Mouse (Mus musculus): ENCODE results near the gene Myh7. TPM values are rescaled to one million over a fixed set of nuclear protein-coding genes. Genes with fewer than 3 reads are reported as not detected.
"Not testable (repeated sequence)": the region's sequence is repeated elsewhere in the genome, so short reads cannot be mapped to it uniquely, and the experiment has no call there.

Myh7 gene
- total and polyA plus RNA-seq, 3 experiments: 0.08 TPM; not detected in 2

DNA sequence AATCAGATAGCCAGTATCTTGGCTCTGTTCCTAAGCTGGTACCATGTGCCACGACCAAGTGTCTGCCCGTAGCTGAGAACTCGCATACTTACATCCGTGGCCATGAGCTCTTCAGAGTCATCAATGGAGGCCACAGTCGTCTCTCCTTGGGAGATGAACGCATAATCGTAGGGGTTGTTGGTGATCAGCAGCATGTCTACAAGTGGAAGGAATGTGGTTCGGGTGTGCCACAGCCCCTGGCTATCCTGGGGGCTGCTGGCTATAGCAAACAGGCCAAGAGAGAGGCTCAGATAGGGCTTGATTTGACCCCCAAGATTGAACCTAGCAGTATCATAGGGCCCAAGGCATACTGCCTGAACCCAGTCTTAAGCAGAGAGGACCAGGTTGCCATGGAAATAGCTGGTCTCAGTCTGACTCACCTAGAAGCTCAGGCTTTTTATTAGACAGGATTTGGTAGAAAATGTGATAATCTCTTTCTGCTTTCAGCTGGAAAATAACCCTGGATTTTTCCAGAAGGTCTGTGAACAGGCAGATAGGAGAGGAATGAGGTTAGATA, 4.5 kb downstream of the Myh7 start:
- Histone ChIP-seq H3K4me1 (ENCODE audit: control insufficient read depth in 1 of 2, insufficient read depth in 2 of 2) (no peaks in the 10 kb centered on the region), H3K27me3 (replicated peaks) (peaks cover 86% of the 10 kb centered on the region), H3K9me3 (replicated peaks; ENCODE audit: low read length) (no peaks in the 10 kb centered on the region), H3K36me3 (replicated peaks in 1 of 2; ENCODE audit: control insufficient read depth in 1 of 2, insufficient read depth in 1 of 2, low read length in 1 of 2) (no peaks in the 10 kb centered on the region), H3K79me2 (replicated peaks; ENCODE audit: control insufficient read depth, extremely low read depth, insufficient read depth, poor library complexity, severe bottlenecking) (no peaks in the 10 kb centered on the region), H3K4me2 (ENCODE audit: insufficient read depth, low read depth, poor library complexity, severe bottlenecking) (no peak overlapping the region), H3K4me3 (replicated peaks in 1 of 3; ENCODE audit: low read depth in 2 of 3, low read length in 2 of 3, poor library complexity in 1 of 3) (no peak overlapping the region), H3K27ac (ENCODE audit: insufficient read depth, low read depth) (no peak overlapping the region), H3K9ac (ENCODE audit: insufficient read depth, low read depth) (no peak overlapping the region)
- in situ Hi-C loops (cut with MboI; ENCODE audit: low pct_ligation_motif_present, low pct_unique_long_range_greater_than_20kb, low sequenced_read_pairs): no loop called here
- no peak for DNase-seq (ENCODE audit: extremely low read depth)
- no peak for TF ChIP-seq MAFK (IDR thresholded peaks at IDR 0.05; ENCODE audit: insufficient replicate concordance, low read length)
- TF ChIP-seq ELF1 (IDR thresholded peaks at IDR 0.05; ENCODE audit: low read depth, low read length): no peak
- no peak for TF ChIP-seq KAT2A (IDR thresholded peaks at IDR 0.05; ENCODE audit: insufficient replicate concordance, low read length)
- TF ChIP-seq MYC (IDR thresholded peaks at IDR 0.05; ENCODE audit: low read depth, low read length): no peak
- no peak for TF ChIP-seq ETS1 (conservative IDR thresholded peaks at IDR 0.05; ENCODE audit: low read depth, low read length)
- TF ChIP-seq JUND (conservative IDR thresholded peaks at IDR 0.05; ENCODE audit: low read depth, low read length): no peak
- no peak for TF ChIP-seq JUN (IDR thresholded peaks at IDR 0.05; ENCODE audit: insufficient read depth, low read depth, low read length)
- no peak for TF ChIP-seq CHD2 (IDR thresholded peaks at IDR 0.05; ENCODE audit: low read length)
- no peak for TF ChIP-seq ZKSCAN1 (IDR thresholded peaks at IDR 0.05; ENCODE audit: borderline replicate concordance, low read depth, low read length)
- no peak for TF ChIP-seq EP300 (IDR thresholded peaks at IDR 0.05; ENCODE audit: low read length)
- TF ChIP-seq HCFC1 (IDR thresholded peaks at IDR 0.05; ENCODE audit: low read depth, low read length): no peak
- no peak for TF ChIP-seq MXI1 (IDR thresholded peaks at IDR 0.05; ENCODE audit: low read depth, low read length)
- TF ChIP-seq CTCF (conservative IDR thresholded peaks at IDR 0.05 in 1 of 2, IDR thresholded peaks at IDR 0.05 in 1 of 2; ENCODE audit: low read depth in 2 of 2, low read length in 2 of 2): no peak
- no peak for TF ChIP-seq RCOR1 (conservative IDR thresholded peaks at IDR 0.05; ENCODE audit: low read depth, low read length)
- TF ChIP-seq ZNF384 (IDR thresholded peaks at IDR 0.05; ENCODE audit: low read depth, low read length): no peak
- dilution Hi-C loops (cut with MboI; ENCODE audit: extremely low pct_ligation_motif_present, extremely low pct_unique_long_range_greater_than_20kb, low sequenced_read_pairs): no loop called here

DNA sequence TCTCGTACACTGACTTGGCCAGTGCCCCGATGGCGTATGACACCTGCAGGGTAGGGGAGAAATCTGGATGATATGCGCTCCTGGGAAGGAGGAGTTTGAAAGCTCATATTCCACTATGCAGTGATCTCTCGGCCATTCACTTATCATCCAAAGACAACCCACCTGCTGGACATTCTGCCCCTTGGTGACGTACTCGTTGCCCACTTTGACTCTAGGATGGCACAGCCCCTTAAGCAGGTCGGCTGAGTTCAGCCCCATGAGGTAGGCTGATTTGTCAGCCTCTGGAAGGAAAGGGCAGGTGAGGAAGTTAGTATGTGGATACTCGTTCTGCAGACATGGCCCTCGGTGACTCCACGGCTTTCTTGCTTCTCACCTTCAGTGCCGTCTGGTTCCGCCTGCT, 5.5 kb downstream of the Myh7 start:
- Histone ChIP-seq H3K27me3 (replicated peaks) (peaks cover 83% of the 10 kb centered on the region), H3K79me2 (replicated peaks; ENCODE audit: control insufficient read depth, extremely low read depth, insufficient read depth, poor library complexity, severe bottlenecking) (no peaks in the 10 kb centered on the region), H3K9me3 (replicated peaks; ENCODE audit: low read length) (no peaks in the 10 kb centered on the region), H3K4me2 (ENCODE audit: insufficient read depth, low read depth, poor library complexity, severe bottlenecking) (no peak overlapping the region), H3K36me3 (replicated peaks in 1 of 2; ENCODE audit: control insufficient read depth in 1 of 2, insufficient read depth in 1 of 2, low read length in 1 of 2) (no peaks in the 10 kb centered on the region), H3K27ac (ENCODE audit: insufficient read depth, low read depth) (no peak overlapping the region), H3K9ac (ENCODE audit: insufficient read depth, low read depth) (no peak overlapping the region), H3K4me1 (ENCODE audit: control insufficient read depth in 1 of 2, insufficient read depth in 2 of 2) (no peaks in the 10 kb centered on the region), H3K4me3 (replicated peaks in 1 of 3; ENCODE audit: low read depth in 2 of 3, low read length in 2 of 3, poor library complexity in 1 of 3) (no peak overlapping the region)
- DNase-seq (ENCODE audit: extremely low read depth): no peak
- in situ Hi-C loops (cut with MboI; ENCODE audit: low pct_ligation_motif_present, low pct_unique_long_range_greater_than_20kb, low sequenced_read_pairs): no loop called here
- dilution Hi-C loops (cut with MboI; ENCODE audit: extremely low pct_ligation_motif_present, extremely low pct_unique_long_range_greater_than_20kb, low sequenced_read_pairs): no loop called here
- TF ChIP-seq SMC3 (IDR thresholded peaks at IDR 0.05; ENCODE audit: low read depth, low read length) (no peak), SIN3A (IDR thresholded peaks at IDR 0.05; ENCODE audit: low read length) (no peak), NELFE (IDR thresholded peaks at IDR 0.05; ENCODE audit: low read depth, low read length) (no peak), USF2 (conservative IDR thresholded peaks at IDR 0.05; ENCODE audit: low read depth, low read length) (no peak), UBTF (IDR thresholded peaks at IDR 0.05; ENCODE audit: low read depth, low read length) (no peak), ELF1 (IDR thresholded peaks at IDR 0.05; ENCODE audit: low read depth, low read length) (no peak), ZNF384 (IDR thresholded peaks at IDR 0.05; ENCODE audit: low read depth, low read length) (no peak), MAFK (IDR thresholded peaks at IDR 0.05; ENCODE audit: insufficient replicate concordance, low read length) (no peak), CTCF (conservative IDR thresholded peaks at IDR 0.05 in 1 of 2, IDR thresholded peaks at IDR 0.05 in 1 of 2; ENCODE audit: low read depth in 2 of 2, low read length in 2 of 2) (no peak), RAD21 (IDR thresholded peaks at IDR 0.05; ENCODE audit: low read depth, low read length) (no peak), EP300 (IDR thresholded peaks at IDR 0.05; ENCODE audit: low read length) (no peak)

DNA sequence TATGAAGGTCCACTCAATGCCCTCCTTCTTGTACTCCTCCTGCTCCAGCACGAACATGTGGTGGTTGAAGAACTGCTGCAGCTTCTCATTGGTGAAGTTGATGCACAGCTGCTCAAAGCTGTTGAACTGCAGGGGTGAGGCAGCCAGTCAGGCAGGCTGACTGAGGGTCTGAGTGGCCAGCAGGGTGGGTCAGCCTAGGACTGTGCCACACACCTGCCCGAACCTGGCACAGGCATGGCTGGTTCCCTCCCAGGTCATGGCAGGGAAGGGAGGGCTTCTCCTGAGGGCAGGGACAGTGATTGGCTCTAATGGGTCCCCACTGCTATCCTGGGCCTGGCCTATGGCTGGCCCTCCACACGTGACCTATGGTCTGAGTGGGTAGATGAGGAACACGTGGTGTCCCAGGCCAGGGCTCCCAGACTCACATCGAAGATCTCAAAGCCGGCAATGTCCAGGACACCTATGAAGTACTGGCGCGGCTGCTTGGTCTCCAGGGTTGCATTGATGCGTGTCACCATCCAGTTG, 6.0 kb downstream of the Myh7 start:
- H3K4me2 ChIP-seq (ENCODE audit: insufficient read depth, low read depth, poor library complexity, severe bottlenecking); in situ Hi-C loops (cut with MboI; ENCODE audit: low pct_ligation_motif_present, low pct_unique_long_range_greater_than_20kb, low sequenced_read_pairs); dilution Hi-C loops (cut with MboI; ENCODE audit: extremely low pct_ligation_motif_present, extremely low pct_unique_long_range_greater_than_20kb, low sequenced_read_pairs): not testable (repeated sequence)

More for the DNA sequence above, 6.0 kb downstream of the Myh7 start:
- H3K27ac ChIP-seq (ENCODE audit: insufficient read depth, low read depth); H3K36me3 ChIP-seq (replicated peaks in 1 of 2; ENCODE audit: control insufficient read depth in 1 of 2, insufficient read depth in 1 of 2, low read length in 1 of 2); H3K4me1 ChIP-seq (ENCODE audit: control insufficient read depth in 1 of 2, insufficient read depth in 2 of 2); DNase-seq (ENCODE audit: extremely low read depth); H3K79me2 ChIP-seq (replicated peaks; ENCODE audit: control insufficient read depth, extremely low read depth, insufficient read depth, poor library complexity, severe bottlenecking); H3K9me3 ChIP-seq (replicated peaks; ENCODE audit: low read length); H3K9ac ChIP-seq (ENCODE audit: insufficient read depth, low read depth); H3K4me3 ChIP-seq (replicated peaks in 1 of 3; ENCODE audit: low read depth in 2 of 3, low read length in 2 of 3, poor library complexity in 1 of 3): not testable (repeated sequence)
- peaks cover 82% of the 10 kb centered on the region for H3K27me3 ChIP-seq (replicated peaks)

Data from CH12.LX (cell line).